Mouse (Mus musculus) CH12.LX (cell line): ENCODE measurements around the gene Etl4. TPM values are rescaled to one million over a fixed set of nuclear protein-coding genes. Genes with fewer than 3 reads are reported as not detected.

Experiments
- DNase-seq: peaks from one replicate; pipeline ENCODE4 v3.0.0-alpha.2; 2013; ENCODE audit errors: extremely low read depth
- H3K27ac ChIP-seq: 2 replicates; pipeline ENCODE4 v1.5.1; 2012; ENCODE audit warnings: low read depth, mild to moderate bottlenecking, control low read depth, moderate library complexity; ENCODE audit not compliant: insufficient read depth
- H3K27me3 ChIP-seq: replicated peaks from 2 replicates; pipeline ENCODE3; 2012; ENCODE audit warnings: inconsistent platforms
- H3K36me3 ChIP-seq, 2 experiments: replicated peaks in 1 of 2; 2 replicates each; pipeline versions ENCODE3 to v1.6.1; 2012; ENCODE audit warnings: inconsistent platforms in 1 of 2, low read length in 1 of 2, mild to moderate bottlenecking in 1 of 2, mixed read lengths in 1 of 2, moderate library complexity in 1 of 2; ENCODE audit not compliant: control insufficient read depth in 1 of 2, insufficient read depth in 1 of 2
- H3K4me1 ChIP-seq, 2 experiments: 2 replicates each; pipeline ENCODE4 v1.6.1; 2012; ENCODE audit warnings: inconsistent platforms in 1 of 2, moderate library complexity in 1 of 2; ENCODE audit not compliant: insufficient read depth in 2 of 2, control insufficient read depth in 1 of 2
- H3K4me2 ChIP-seq: 2 replicates; pipeline ENCODE4 v1.6.1; 2012; ENCODE audit warnings: low read depth, mild to moderate bottlenecking, control low read depth; ENCODE audit not compliant: poor library complexity, insufficient read depth, severe bottlenecking
- H3K4me3 ChIP-seq, 3 experiments: fragments of 150-350 bp in 1 of 3; sonication (generic) in 1 of 3; replicated peaks in 1 of 3; 2 replicates each; pipeline versions ENCODE3 to v1.5.1; 2011 to 2012; ENCODE audit warnings: low read depth in 2 of 3, low read length in 2 of 3, mild to moderate bottlenecking in 2 of 3, moderate library complexity in 2 of 3, control low read depth in 1 of 3, improper control_type of control experiment in 1 of 3, inconsistent platforms in 1 of 3, mixed read lengths in 1 of 3; ENCODE audit not compliant: poor library complexity in 1 of 3
- H3K79me2 ChIP-seq: replicated peaks from 2 replicates; pipeline ENCODE4 v1.6.1; 2012; ENCODE audit warnings: mild to moderate bottlenecking, moderate library complexity; ENCODE audit not compliant: control insufficient read depth, poor library complexity, insufficient read depth, severe bottlenecking; ENCODE audit errors: extremely low read depth
- H3K9ac ChIP-seq: 2 replicates; pipeline ENCODE4 v1.6.1; 2012; ENCODE audit warnings: low read depth, mild to moderate bottlenecking, control low read depth, moderate library complexity; ENCODE audit not compliant: insufficient read depth
- H3K9me3 ChIP-seq: replicated peaks from 2 replicates; pipeline ENCODE3; 2012; ENCODE audit warnings: low read length, inconsistent platforms, mixed read lengths
- ETS1 ChIP-seq: conservative IDR thresholded peaks from 2 replicates; pipeline ENCODE4 v1.6.1; 2012; ENCODE audit warnings: low read depth, mild to moderate bottlenecking, inconsistent platforms, low read length, improper control_type of control experiment, moderate library complexity
- IRF4 ChIP-seq: IDR thresholded peaks from 2 replicates; pipeline ENCODE4 v1.6.1; 2014; ENCODE audit warnings: low read depth, mild to moderate bottlenecking, inconsistent platforms, low read length, improper control_type of control experiment
- JUN ChIP-seq: IDR thresholded peaks from 2 replicates; pipeline ENCODE4 v1.6.1; 2011; ENCODE audit warnings: low read depth, mild to moderate bottlenecking, low read length, improper control_type of control experiment, moderate library complexity; ENCODE audit not compliant: insufficient read depth
- JUND ChIP-seq: conservative IDR thresholded peaks from 2 replicates; pipeline ENCODE4 v1.6.1; 2011; ENCODE audit warnings: low read depth, low read length, improper control_type of control experiment
- KAT2A ChIP-seq: IDR thresholded peaks from 2 replicates; pipeline ENCODE4 v1.6.1; 2012; ENCODE audit warnings: low read length, improper control_type of control experiment, inconsistent platforms; ENCODE audit not compliant: insufficient replicate concordance
- MAX ChIP-seq: IDR thresholded peaks from 2 replicates; pipeline ENCODE4 v1.6.1; 2011; ENCODE audit warnings: low read length, improper control_type of control experiment
- MAZ ChIP-seq: IDR thresholded peaks from 2 replicates; pipeline ENCODE4 v1.6.1; 2012; ENCODE audit warnings: low read depth, mild to moderate bottlenecking, inconsistent platforms, low read length, improper control_type of control experiment, moderate library complexity
- MEF2A ChIP-seq: IDR thresholded peaks from 2 replicates; pipeline ENCODE4 v1.6.1; 2014; ENCODE audit warnings: low read depth, mild to moderate bottlenecking, inconsistent platforms, low read length, improper control_type of control experiment, borderline replicate concordance
- MYC ChIP-seq: IDR thresholded peaks from 2 replicates; pipeline ENCODE4 v1.6.1; 2011; ENCODE audit warnings: low read depth, mild to moderate bottlenecking, improper control_type of control experiment, low read length
- NELFE ChIP-seq: IDR thresholded peaks from 2 replicates; pipeline ENCODE4 v1.6.1; 2011; ENCODE audit warnings: low read depth, low read length, improper control_type of control experiment
- PAX5 ChIP-seq: IDR thresholded peaks from 2 replicates; pipeline ENCODE4 v1.6.1; 2012; ENCODE audit warnings: low read length, inconsistent platforms, mixed read lengths
- POLR2A ChIP-seq: IDR thresholded peaks from 2 replicates; pipeline ENCODE4 v1.6.1; 2011; ENCODE audit warnings: low read depth, mild to moderate bottlenecking, improper control_type of control experiment, low read length
- RAD21 ChIP-seq: IDR thresholded peaks from 2 replicates; pipeline ENCODE4 v1.6.1; 2011; ENCODE audit warnings: low read depth, mild to moderate bottlenecking, low read length, improper control_type of control experiment, moderate library complexity
- SIN3A ChIP-seq: IDR thresholded peaks from 2 replicates; pipeline ENCODE4 v1.6.1; 2012; ENCODE audit warnings: low read length, improper control_type of control experiment, inconsistent platforms
- SMC3 ChIP-seq: IDR thresholded peaks from 2 replicates; pipeline ENCODE4 v1.6.1; 2011; ENCODE audit warnings: low read depth, low read length, improper control_type of control experiment
- USF2 ChIP-seq: conservative IDR thresholded peaks from 2 replicates; pipeline ENCODE4 v1.6.1; 2011; ENCODE audit warnings: low read depth, low read length, improper control_type of control experiment
- ZC3H11A ChIP-seq: IDR thresholded peaks from 2 replicates; pipeline ENCODE4 v1.6.1; 2012; ENCODE audit warnings: low read depth, mild to moderate bottlenecking, inconsistent platforms, low read length, improper control_type of control experiment
- ZKSCAN1 ChIP-seq: IDR thresholded peaks from 2 replicates; pipeline ENCODE4 v1.6.1; 2012; ENCODE audit warnings: low read depth, inconsistent platforms, low read length, improper control_type of control experiment, borderline replicate concordance
- dilution Hi-C: fragments of 300-500 bp; cut with MboI; formaldehyde crosslinking; loops from 2 replicates; pipeline ENCODE4 v1.14.3; 2020; ENCODE audit warnings: low sequenced_read_pairs; ENCODE audit not compliant: extremely low pct_unique_long_range_greater_than_20kb, extremely low pct_ligation_motif_present
- in situ Hi-C: fragments of 300-500 bp; cut with MboI; formaldehyde crosslinking; loops from 3 replicates; pipeline ENCODE4 v1.14.3; 2019; ENCODE audit warnings: low sequenced_read_pairs, low pct_ligation_motif_present, low pct_unique_long_range_greater_than_20kb, mixed read lengths
- polyA plus RNA-seq: library from polyadenylated mRNA; unstranded; fragments of >175 nt; gene quantifications from 2 replicates; pipeline ENCODE4 v1.2.1, GENCODE M21; 2012; ENCODE audit warnings: low read depth; ENCODE audit not compliant: insufficient read length
- total RNA-seq, 2 experiments: library from RNA; depleted of rRNA; stranded (reverse); fragments of 300-350 nt in 1 of 2; fragments of >200 nt in 1 of 2; gene quantifications; 2 replicates each; pipeline ENCODE4 v1.2.3; 2012 to 2014

Etl4 gene
- total and polyA plus RNA-seq, 3 experiments, result 7.2 to 18.6 (median 11.7) TPM

DNA sequence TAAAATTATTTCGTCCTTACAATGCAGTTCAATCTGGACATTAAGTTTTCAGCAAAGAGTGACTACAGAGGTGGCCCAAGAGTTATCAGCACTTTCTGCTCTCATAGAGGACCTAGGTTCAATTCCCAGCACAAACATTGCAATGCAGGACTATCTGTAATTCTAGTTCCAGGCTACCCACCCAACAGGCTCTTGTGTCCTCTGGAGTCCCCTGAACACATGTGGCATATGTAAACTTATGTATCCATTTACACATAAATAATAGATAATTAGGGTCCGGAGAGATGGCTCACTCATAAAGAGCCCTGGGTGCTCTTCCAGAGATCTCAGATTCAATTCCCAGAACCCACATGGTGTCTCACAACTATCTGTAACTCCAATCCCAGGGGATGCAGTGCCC, 533.2 kb downstream of the Etl4 start:
- H3K4me3 ChIP-seq, result no peak overlapping the region
- TF ChIP-seq MYC (no peak), PAX5 (no peak), NELFE (no peak), JUND (no peak), SIN3A (no peak), POLR2A (no peak), MAZ (no peak), JUN (no peak), ZKSCAN1 (no peak)
- dilution Hi-C loops (no loop called here), in situ Hi-C loops (no loop called here)
- DNase-seq, result no peak
- H3K27me3 ChIP-seq, result no peaks in the 10 kb centered on the region
- H3K79me2 ChIP-seq, result no peaks in the 10 kb centered on the region
- H3K4me1 ChIP-seq, result peaks cover 0 to 5% of the 10 kb centered on the region in 2 experiments; a peak in 1 of 4 replicates
- no peaks in the 10 kb centered on the region for H3K36me3 ChIP-seq
- H3K9ac ChIP-seq, result no peak overlapping the region
- H3K4me2 ChIP-seq, result no peak overlapping the region
- no peaks in the 10 kb centered on the region for H3K9me3 ChIP-seq
- no peak overlapping the region for H3K27ac ChIP-seq

DNA sequence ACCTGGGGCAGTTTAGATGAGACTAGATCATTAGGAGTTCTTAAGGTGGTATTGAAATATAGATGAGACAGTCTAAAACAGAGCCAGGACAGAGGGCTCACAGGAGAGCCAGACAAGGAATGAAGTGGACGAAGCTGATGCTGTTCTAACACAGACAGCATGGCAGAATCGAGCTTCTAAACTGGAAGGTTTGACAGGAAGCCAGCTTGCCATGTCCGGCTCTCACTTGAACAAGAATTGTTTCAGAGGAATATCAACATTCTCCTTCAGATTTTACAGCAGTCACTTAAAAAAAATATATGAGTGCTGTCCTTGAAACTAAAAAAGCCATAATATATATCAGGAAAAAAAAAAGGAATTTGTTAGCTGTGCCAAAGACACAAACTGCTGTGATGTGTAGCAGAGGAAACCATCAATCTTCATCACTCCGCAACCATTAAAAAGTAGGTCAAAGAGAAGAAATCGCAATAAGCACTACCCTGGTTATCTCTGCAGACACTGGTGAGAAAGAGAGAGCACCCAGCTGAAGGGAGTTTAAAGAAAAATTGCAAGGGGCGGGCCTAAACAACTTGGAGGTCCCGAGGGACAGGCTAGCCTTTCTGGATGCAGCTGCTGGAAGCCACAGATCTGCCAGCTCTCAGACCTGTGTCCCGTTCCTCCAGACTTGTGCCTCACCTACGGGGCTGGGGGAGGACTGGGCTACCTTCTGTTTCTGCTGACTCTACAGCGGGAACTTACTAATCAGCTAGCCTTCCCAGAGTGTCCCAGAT, 534.3 kb downstream of the Etl4 start:
- no peak overlapping the region for H3K4me3 ChIP-seq
- no peak overlapping the region for H3K4me2 ChIP-seq
- H3K36me3 ChIP-seq, result no peaks in the 10 kb centered on the region
- H3K9me3 ChIP-seq, result no peaks in the 10 kb centered on the region
- no peaks in the 10 kb centered on the region for H3K79me2 ChIP-seq
- no peak overlapping the region for H3K27ac ChIP-seq
- TF ChIP-seq MEF2A (no peak), JUND (no peak), ZC3H11A (no peak), ETS1 (no peak), RAD21 (no peak), PAX5 (no peak), IRF4 (no peak), MAX (no peak), USF2 (no peak), SMC3 (no peak), KAT2A (no peak), MYC (no peak)
- TF ChIP-seq, all 38 proteins: peak for 0
- peaks cover 0 to 5% of the 10 kb centered on the region in 2 experiments; a peak in 1 of 4 replicates for H3K4me1 ChIP-seq
- no peak overlapping the region for H3K9ac ChIP-seq
- dilution Hi-C loops, result no loop called here
- DNase-seq, result peak; percentile 2
- in situ Hi-C loops, result no loop called here
- H3K27me3 ChIP-seq, result no peaks in the 10 kb centered on the region
